Mouse (Mus musculus) neural tube, embryonic 14.5 days (tissue): ENCODE data around the gene Apoa4. TPM values are rescaled to one million over a fixed set of nuclear protein-coding genes. Genes with fewer than 3 reads are reported as not detected.

Experiments used
- ATAC-seq: fragments of 200-750 bp; cut with Nextera tagmentation; 2 replicates; pipeline ENCODE4 v1.8.0; 2017; ENCODE audit warnings: low read depth, mild to moderate bottlenecking, moderate TSS enrichment, moderate library complexity
- H3K27ac ChIP-seq: fragments of 300-500 bp; sonication (generic); 2 replicates; pipeline ENCODE4 v1.5.1; 2014; ENCODE audit warnings: low read depth, mild to moderate bottlenecking, control low read depth, low read length, moderate library complexity, mixed read lengths
- H3K27me3 ChIP-seq: fragments of 300-500 bp; sonication (generic); 2 replicates; pipeline ENCODE4 v1.6.1; 2014; ENCODE audit warnings: low read length; ENCODE audit not compliant: control insufficient read depth, insufficient read depth
- H3K36me3 ChIP-seq: fragments of 300-500 bp; sonication (generic); 2 replicates; pipeline ENCODE4 v1.6.1; 2014; ENCODE audit warnings: low read length, mixed read lengths; ENCODE audit not compliant: control insufficient read depth, insufficient read depth
- H3K4me1 ChIP-seq: fragments of 300-500 bp; sonication (generic); 2 replicates; pipeline ENCODE4 v1.6.1; 2014; ENCODE audit warnings: low read length; ENCODE audit not compliant: control insufficient read depth, insufficient read depth
- H3K4me2 ChIP-seq: fragments of 300-500 bp; sonication (generic); 2 replicates; pipeline ENCODE4 v1.6.1; 2014; ENCODE audit warnings: mild to moderate bottlenecking, low read depth, low read length, control low read depth
- H3K4me3 ChIP-seq: fragments of 300-500 bp; sonication (generic); 2 replicates; pipeline ENCODE4 v1.5.1; 2014; ENCODE audit warnings: low read depth, low read length, control low read depth, mixed read lengths
- H3K9ac ChIP-seq: fragments of 300-500 bp; sonication (generic); replicated peaks from 2 replicates; pipeline ENCODE4 v1.6.1; 2014; ENCODE audit warnings: low read depth, mild to moderate bottlenecking, control low read depth, low read length, mixed read lengths
- H3K9me3 ChIP-seq: fragments of 300-500 bp; sonication (generic); 2 replicates; pipeline ENCODE4 v1.6.1; 2016; ENCODE audit warnings: low read length; ENCODE audit not compliant: control insufficient read depth
- WGBS: fragments of 180-500 bp; shearing (Covaris S2); extraction: QIAGEN DNeasy Blood & Tissue Kit; methylation state at CpG from one replicate; pipeline ENCODE4 v1.1.7; 2014; 5-methylcytosine and 5-hydroxymethylcytosine counted together
- polyA plus RNA-seq: library from polyadenylated mRNA; unstranded; fragments of >200 nt; fragmentation: Nextera tagmentation; extraction: Ambion mirVana; gene quantifications from 2 replicates; pipeline ENCODE4 v1.2.1, GENCODE M21; 2014

Gene Apoa4
- polyA plus RNA-seq, 1 experiment from 2014 or later, result not detected

GRCm38 (mm10) chr9:46235196-46235595, 5.3 kb upstream of the Apoa4 start:
- H3K4me1 ChIP-seq, result no peaks in the 10 kb centered on the region; the same call in 1 of the 2 replicates
- no peaks in the 10 kb centered on the region for H3K36me3 ChIP-seq
- H3K27me3 ChIP-seq, result no peaks in the 10 kb centered on the region
- H3K9ac ChIP-seq, result no peak overlapping the region
- H3K9me3 ChIP-seq, result no peaks in the 10 kb centered on the region
- no peak overlapping the region for H3K27ac ChIP-seq
- 92% methylated on average over 6 of the region's 6 CpGs for WGBS
- H3K4me3 ChIP-seq, result no peak overlapping the region
- ATAC-seq, result no peak
- H3K4me2 ChIP-seq, result no peak overlapping the region

GRCm38 (mm10) chr9:46235596-46235648, 5.1 kb upstream of the Apoa4 start, which contains the start of gene Apoc3:
Gene Apoc3 (minus strand): TSS chr9:46235636.
- H3K4me3 ChIP-seq, result no peak within 1 kb of the TSS
- H3K27ac ChIP-seq, result no peak within 1 kb of the TSS
- H3K9ac ChIP-seq, result no peak within 1 kb of the TSS
- no peaks in the 10 kb centered on the region for H3K36me3 ChIP-seq
- no peaks in the 10 kb centered on the region for H3K27me3 ChIP-seq
- H3K9me3 ChIP-seq, result no peaks in the 10 kb centered on the region
- no peak for ATAC-seq
- no peaks in the 10 kb centered on the region; the same call in 1 of the 2 replicates for H3K4me1 ChIP-seq
- no peak within 1 kb of the TSS for H3K4me2 ChIP-seq

GRCm38 (mm10) chr9:46235649-46236048, 4.8 kb upstream of the Apoa4 start:
- no peak overlapping the region for H3K4me2 ChIP-seq
- H3K9me3 ChIP-seq, result no peaks in the 10 kb centered on the region
- no peaks in the 10 kb centered on the region for H3K36me3 ChIP-seq
- H3K27me3 ChIP-seq, result no peaks in the 10 kb centered on the region
- no peak for ATAC-seq
- no peak overlapping the region for H3K9ac ChIP-seq
- H3K4me3 ChIP-seq, result no peak overlapping the region
- H3K4me1 ChIP-seq, result no peaks in the 10 kb centered on the region; the same call in 1 of the 2 replicates
- H3K27ac ChIP-seq, result no peak overlapping the region
- 80% methylated on average over 4 of the region's 4 CpGs for WGBS

GRCm38 (mm10) chr9:46238850-46239249, 1.6 kb upstream of the Apoa4 start:
- WGBS, result 97% methylated on average over 7 of the region's 7 CpGs
- Histone ChIP-seq H3K27ac (no peak overlapping the region), H3K9me3 (no peaks in the 10 kb centered on the region), H3K27me3 (no peaks in the 10 kb centered on the region), H3K4me2 (no peak overlapping the region), H3K4me3 (no peak overlapping the region), H3K36me3 (no peaks in the 10 kb centered on the region), H3K9ac (no peak overlapping the region), H3K4me1 (no peaks in the 10 kb centered on the region)
- ATAC-seq, result no peak

- no peaks in the 10 kb centered on the region for H3K36me3 ChIP-seq
- no peaks in the 10 kb centered on the region for H3K9me3 ChIP-seq
- ATAC-seq, result no peak
- H3K4me2 ChIP-seq, result no peak overlapping the region
- no peak overlapping the region for H3K27ac ChIP-seq
- no peaks in the 10 kb centered on the region for H3K4me1 ChIP-seq
- H3K27me3 ChIP-seq, result no peaks in the 10 kb centered on the region
- H3K4me3 ChIP-seq, result no peak overlapping the region
- no peak overlapping the region for H3K9ac ChIP-seq
- 83% methylated on average over 2 of the region's 2 CpGs for WGBS
Measured at GRCm38 (mm10) chr9:46241818-46242217, 1.3 kb downstream of the Apoa4 start.

- H3K27ac ChIP-seq, result no peak overlapping the region
- WGBS, result 59% methylated on average over 4 of the region's 4 CpGs
- H3K9ac ChIP-seq, result no peak overlapping the region
- no peaks in the 10 kb centered on the region for H3K36me3 ChIP-seq
- no peaks in the 10 kb centered on the region for H3K27me3 ChIP-seq
- H3K4me2 ChIP-seq, result no peak overlapping the region
- no peak for ATAC-seq
- H3K4me1 ChIP-seq, result no peaks in the 10 kb centered on the region
- H3K4me3 ChIP-seq, result no peak overlapping the region
- no peaks in the 10 kb centered on the region for H3K9me3 ChIP-seq
Measured at GRCm38 (mm10) chr9:46243122-46243521, 2.6 kb downstream of the Apoa4 start.

GRCm38 (mm10) chr9:46243584-46243983, 3.1 kb downstream of the Apoa4 start:
- H3K4me2 ChIP-seq, result no peak overlapping the region
- no peak overlapping the region for H3K4me3 ChIP-seq
- H3K9me3 ChIP-seq, result no peaks in the 10 kb centered on the region
- no peaks in the 10 kb centered on the region for H3K36me3 ChIP-seq
- no peaks in the 10 kb centered on the region for H3K27me3 ChIP-seq
- H3K9ac ChIP-seq, result no peak overlapping the region
- WGBS, result 63% methylated on average over 8 of the region's 8 CpGs
- no peak for ATAC-seq
- H3K4me1 ChIP-seq, result no peaks in the 10 kb centered on the region
- no peak overlapping the region for H3K27ac ChIP-seq

- Histone ChIP-seq H3K4me3 (no peak overlapping the region), H3K27me3 (no peaks in the 10 kb centered on the region), H3K4me1 (no peaks in the 10 kb centered on the region), H3K9ac (no peak overlapping the region), H3K36me3 (no peaks in the 10 kb centered on the region), H3K4me2 (no peak overlapping the region), H3K9me3 (no peaks in the 10 kb centered on the region), H3K27ac (no peak overlapping the region)
- peak; percentile 85 for ATAC-seq
- 25% methylated on average over 11 of the region's 11 CpGs for WGBS
Measured at GRCm38 (mm10) chr9:46246752-46247324, 6.3 kb downstream of the Apoa4 start.

- H3K36me3 ChIP-seq, result no peaks in the 10 kb centered on the region
- no peaks in the 10 kb centered on the region for H3K27me3 ChIP-seq
- no peak overlapping the region for H3K27ac ChIP-seq
- no peak overlapping the region for H3K9ac ChIP-seq
- no peak overlapping the region for H3K4me2 ChIP-seq
- no peaks in the 10 kb centered on the region for H3K4me1 ChIP-seq
- H3K4me3 ChIP-seq, result no peak overlapping the region
- no peaks in the 10 kb centered on the region for H3K9me3 ChIP-seq
- no peak for ATAC-seq
- 91% methylated on average over 7 of the region's 7 CpGs for WGBS
Measured at GRCm38 (mm10) chr9:46256177-46256576, 15.7 kb downstream of the Apoa4 start.
